Mouse (Mus musculus): ENCODE measurements at regions not wholly inside any gene's neighbourhood (a gene's known extent, or its start where the extent isn't known, plus 50 kb on each side); places are given as distances from the start of the nearest gene placed in this dataset.

DNA sequence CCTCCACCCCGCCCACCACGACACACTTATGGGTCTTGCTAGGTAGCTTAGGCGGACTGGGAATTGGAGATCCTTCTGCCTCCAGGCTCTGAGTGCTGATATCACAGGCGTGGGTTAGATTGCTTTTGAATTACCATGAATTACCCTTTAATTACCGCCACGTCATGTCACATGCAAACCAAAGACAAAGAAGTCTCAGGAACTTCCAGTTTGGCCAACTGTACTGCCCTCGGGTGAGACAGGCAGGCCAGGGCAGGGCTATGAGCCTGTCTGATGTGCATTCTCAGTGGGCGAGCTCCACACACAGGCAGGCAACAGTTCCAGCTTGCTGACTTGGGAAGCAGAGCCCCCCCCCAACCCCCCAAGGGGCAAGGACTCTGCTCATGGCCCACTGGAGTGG, 101.3 kb upstream of the Slc22a23 start:
- Histone ChIP-seq H3K4me1 (ENCODE audit: control insufficient read depth in 1 of 2, insufficient read depth in 2 of 2, low read length in 2 of 2) (no peaks in the 10 kb centered on the region), H3K27me3 (ENCODE audit: control insufficient read depth in 1 of 2, insufficient read depth in 2 of 2, low read length in 2 of 2) (peaks cover 0 to 1% of the 10 kb centered on the region in 2 experiments; a peak in 1 of 4 replicates), H3K4me3 (ENCODE audit: control insufficient read depth in 1 of 2, insufficient read depth in 1 of 2, low read depth in 2 of 2, low read length in 2 of 2) (no peak overlapping the region), H3K9ac (ENCODE audit: control insufficient read depth, low read depth, low read length, poor library complexity, severe bottlenecking) (no peak overlapping the region), H3K36me3 (ENCODE audit: control insufficient read depth in 1 of 2, insufficient read depth in 2 of 2, low read length in 2 of 2) (no peaks in the 10 kb centered on the region), H3K9me3 (replicated peaks; ENCODE audit: insufficient read depth, low read length) (no peaks in the 10 kb centered on the region), H3K27ac (ENCODE audit: control insufficient read depth, low read depth, low read length) (no peak overlapping the region), H3K79me2 (ENCODE audit: control insufficient read depth, insufficient read depth, low read length, poor library complexity) (no peaks in the 10 kb centered on the region)
- TF ChIP-seq MEF2A (IDR thresholded peaks at IDR 0.05; ENCODE audit: extremely low read depth, insufficient replicate concordance, low read depth, low read length, poor library complexity, severe bottlenecking) (no peak), ETS1 (IDR thresholded peaks at IDR 0.05; ENCODE audit: low read depth, low read length) (no peak), ZMIZ1 (IDR thresholded peaks at IDR 0.05; ENCODE audit: low read depth, low read length) (no peak), ZNF384 (IDR thresholded peaks at IDR 0.05; ENCODE audit: low read depth, low read length) (no peak), TBP (IDR thresholded peaks at IDR 0.05; ENCODE audit: low read depth, low read length) (no peak), KAT2A (conservative IDR thresholded peaks at IDR 0.05; ENCODE audit: low read depth, low read length) (no peak), USF1 (IDR thresholded peaks at IDR 0.05; ENCODE audit: low read depth, low read length) (no peak)
- no peak for DNase-seq (ENCODE audit: low read depth, low spot score)

DNA sequence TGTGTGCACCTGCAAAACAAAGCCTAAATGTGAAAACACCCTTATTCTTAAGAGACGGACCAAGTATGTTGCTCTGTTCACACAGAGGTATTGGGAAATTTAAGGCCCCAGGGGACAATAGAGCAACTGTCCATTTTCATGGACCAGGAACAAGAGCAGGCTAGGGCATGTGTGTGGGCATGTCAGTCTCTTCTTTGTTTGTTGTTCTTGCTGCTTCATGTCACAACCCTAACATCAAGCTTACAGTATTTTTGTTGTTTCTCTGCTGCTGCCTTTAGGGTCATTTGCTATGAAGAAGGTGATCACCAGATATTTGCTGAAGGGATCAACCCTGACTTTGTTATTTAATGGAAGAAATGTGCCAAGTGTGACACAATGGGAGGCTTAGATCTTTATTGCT, 96.4 kb upstream of the Slc22a23 start:
- no peak overlapping the region for H3K9ac ChIP-seq (ENCODE audit: control insufficient read depth, low read depth, low read length, poor library complexity, severe bottlenecking)
- H3K36me3 ChIP-seq (ENCODE audit: control insufficient read depth in 1 of 2, insufficient read depth in 2 of 2, low read length in 2 of 2): no peaks in the 10 kb centered on the region
- no peaks in the 10 kb centered on the region for H3K9me3 ChIP-seq (replicated peaks; ENCODE audit: insufficient read depth, low read length)
- H3K79me2 ChIP-seq (ENCODE audit: control insufficient read depth, insufficient read depth, low read length, poor library complexity): no peaks in the 10 kb centered on the region
- TF ChIP-seq TCF12 (IDR thresholded peaks at IDR 0.05; ENCODE audit: low read depth, low read length): no peak
- no peak for TF ChIP-seq ZNF384 (IDR thresholded peaks at IDR 0.05; ENCODE audit: low read depth, low read length)
- TF ChIP-seq KAT2A (conservative IDR thresholded peaks at IDR 0.05; ENCODE audit: low read depth, low read length): no peak
- no peak for TF ChIP-seq ZKSCAN1 (IDR thresholded peaks at IDR 0.05; ENCODE audit: low read depth, low read length)
- TF ChIP-seq GABPA (IDR thresholded peaks at IDR 0.05; ENCODE audit: low read depth, low read length): no peak
- no peak for TF ChIP-seq ELF1 (IDR thresholded peaks at IDR 0.05; ENCODE audit: low read depth, low read length)
- TF ChIP-seq CHD1 (IDR thresholded peaks at IDR 0.05; ENCODE audit: low read depth, low read length): no peak
- no peak for TF ChIP-seq BHLHE40 (IDR thresholded peaks at IDR 0.05; ENCODE audit: borderline replicate concordance, low read depth, low read length)
- TF ChIP-seq MEF2A (IDR thresholded peaks at IDR 0.05; ENCODE audit: extremely low read depth, insufficient replicate concordance, low read depth, low read length, poor library complexity, severe bottlenecking): no peak
- TF ChIP-seq POLR2AphosphoS2 (IDR thresholded peaks at IDR 0.05; ENCODE audit: low read length): no peak
- no peak for TF ChIP-seq GATA1 (IDR thresholded peaks at IDR 0.05; ENCODE audit: low read depth, low read length)
- no peak for TF ChIP-seq MAFK (IDR thresholded peaks at IDR 0.05; ENCODE audit: borderline replicate concordance, low read depth, low read length)
- no peak for TF ChIP-seq MAX (IDR thresholded peaks at IDR 0.05; ENCODE audit: low read length)
- DNase-seq (ENCODE audit: low read depth, low spot score): no peak
- H3K27me3 ChIP-seq (ENCODE audit: control insufficient read depth in 1 of 2, insufficient read depth in 2 of 2, low read length in 2 of 2): peaks cover 0 to 2% of the 10 kb centered on the region in 2 experiments; a peak in 2 of 4 replicates
- H3K27ac ChIP-seq (ENCODE audit: control insufficient read depth, low read depth, low read length): no peak overlapping the region
- no peaks in the 10 kb centered on the region for H3K4me1 ChIP-seq (ENCODE audit: control insufficient read depth in 1 of 2, insufficient read depth in 2 of 2, low read length in 2 of 2)
- H3K4me3 ChIP-seq (ENCODE audit: control insufficient read depth in 1 of 2, insufficient read depth in 1 of 2, low read depth in 2 of 2, low read length in 2 of 2): no peak overlapping the region
